Comparison of ENCODE assay signal across 20 mouse cellular contexts in the genomic region with DNA sequence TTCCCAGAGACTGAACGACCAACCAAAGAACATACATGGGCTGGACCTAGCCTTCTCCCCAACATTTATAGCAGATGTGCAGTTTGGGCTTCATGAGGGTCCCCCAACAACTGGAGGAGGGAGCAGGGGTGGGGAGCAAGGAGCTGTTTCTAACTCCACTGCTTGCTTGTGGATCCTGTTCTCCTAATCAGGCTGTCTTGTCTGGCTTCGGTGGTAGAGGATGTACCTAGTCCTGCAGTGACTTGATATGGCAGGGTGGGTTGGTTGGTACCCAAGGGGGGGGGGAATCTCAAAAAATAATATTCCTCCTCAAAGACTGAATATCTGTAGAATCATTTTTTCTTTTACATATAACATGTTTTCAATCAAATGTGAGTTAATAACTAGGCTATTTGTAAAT.
"Had no signal": no experiment of that assay in that cellular context is flagged by ENCODE, and none has a peak within 500 bp of the region (broad histone marks: within the 10 kb centered on the region; RNA-seq: fewer than 3 reads in every experiment).

No protein-coding gene starts in this region.

- DNase-seq: left cerebral cortex, postnatal 4 days; liver; liver, embryonic 13.5 days; liver, postnatal 0 days; midbrain, embryonic 14.5 days had no signal

- H3K27ac ChIP-seq: left cerebral cortex, adult 2 months; limb, embryonic 10.5 days; limb, embryonic 12.5 days; limb, embryonic 13.5 days; limb, embryonic 15.5 days; liver, embryonic 12.5 days; liver, embryonic 13.5 days; liver, embryonic 14.5 days; midbrain, embryonic 10.5 days; midbrain, embryonic 12.5 days; midbrain, embryonic 13.5 days; midbrain, embryonic 15.5 days had no signal

- H3K36me3 ChIP-seq: limb, embryonic 10.5 days; limb, embryonic 12.5 days; limb, embryonic 13.5 days; limb, embryonic 15.5 days; liver, embryonic 12.5 days; liver, embryonic 13.5 days; liver, embryonic 15.5 days; lung, embryonic 15.5 days; midbrain, embryonic 10.5 days; midbrain, embryonic 12.5 days; midbrain, embryonic 13.5 days; midbrain, embryonic 15.5 days had no signal

- H3K27me3 ChIP-seq: limb, embryonic 12.5 days; limb, embryonic 15.5 days; liver, embryonic 13.5 days; liver, embryonic 15.5 days; midbrain, embryonic 12.5 days; midbrain, embryonic 13.5 days; midbrain, embryonic 15.5 days had no signal

- H3K4me3 ChIP-seq: left cerebral cortex, adult 2 months; limb, embryonic 10.5 days; limb, embryonic 12.5 days; limb, embryonic 13.5 days; limb, embryonic 15.5 days; liver, embryonic 12.5 days; liver, embryonic 13.5 days; liver, embryonic 15.5 days; lung, embryonic 15.5 days; megakaryocyte, embryonic 14.5 days; midbrain, embryonic 10.5 days; midbrain, embryonic 12.5 days; midbrain, embryonic 13.5 days; midbrain, embryonic 15.5 days; myocyte had no signal
